Mouse (Mus musculus) heart, embryonic 10.5 days (tissue): ENCODE data around the gene Lrrtm4. TPM values are rescaled to one million over a fixed set of nuclear protein-coding genes. Genes with fewer than 3 reads are reported as not detected.

Experiments used
- DNase-seq: peaks from one replicate; pipeline ENCODE4 v3.0.0-alpha.2; 2017; ENCODE audit warnings: low spot score
- H3K27ac ChIP-seq: fragments of 300-500 bp; sonication (generic); 2 replicates; pipeline ENCODE4 v1.5.1; 2016; ENCODE audit warnings: mild to moderate bottlenecking
- H3K27me3 ChIP-seq: fragments of 300-500 bp; sonication (generic); 2 replicates; pipeline ENCODE4 v1.6.1; 2016; ENCODE audit warnings: mild to moderate bottlenecking; ENCODE audit not compliant: poor library complexity, insufficient read depth, severe bottlenecking
- H3K36me3 ChIP-seq: fragments of 300-500 bp; sonication (generic); 2 replicates; pipeline ENCODE4 v1.6.1; 2016; ENCODE audit warnings: mild to moderate bottlenecking, moderate library complexity
- H3K4me1 ChIP-seq: fragments of 300-500 bp; sonication (generic); 2 replicates; pipeline ENCODE4 v1.6.1; 2016; ENCODE audit warnings: mild to moderate bottlenecking
- H3K4me3 ChIP-seq: fragments of 300-500 bp; sonication (generic); 2 replicates; pipeline ENCODE4 v1.5.1; 2016; ENCODE audit warnings: mild to moderate bottlenecking, moderate library complexity
- H3K9me3 ChIP-seq: fragments of 300-500 bp; sonication (generic); 2 replicates; pipeline ENCODE4 v1.6.1; 2016; ENCODE audit warnings: mild to moderate bottlenecking, moderate library complexity
- WGBS: fragments of 180-500 bp; shearing (Covaris S2); methylation state at CpG from one replicate; pipeline ENCODE4 v1.1.7; 2016; 5-methylcytosine and 5-hydroxymethylcytosine counted together
- polyA plus RNA-seq: library from polyadenylated mRNA; unstranded; fragments of >200 nt; fragmentation: Nextera tagmentation; extraction: Ambion mirVana; gene quantifications from 2 replicates; pipeline ENCODE4 v1.2.1, GENCODE M21; 2016

The Lrrtm4 gene
- polyA plus RNA-seq, 1 experiment from 2014 or later, result 2.1 TPM

DNA sequence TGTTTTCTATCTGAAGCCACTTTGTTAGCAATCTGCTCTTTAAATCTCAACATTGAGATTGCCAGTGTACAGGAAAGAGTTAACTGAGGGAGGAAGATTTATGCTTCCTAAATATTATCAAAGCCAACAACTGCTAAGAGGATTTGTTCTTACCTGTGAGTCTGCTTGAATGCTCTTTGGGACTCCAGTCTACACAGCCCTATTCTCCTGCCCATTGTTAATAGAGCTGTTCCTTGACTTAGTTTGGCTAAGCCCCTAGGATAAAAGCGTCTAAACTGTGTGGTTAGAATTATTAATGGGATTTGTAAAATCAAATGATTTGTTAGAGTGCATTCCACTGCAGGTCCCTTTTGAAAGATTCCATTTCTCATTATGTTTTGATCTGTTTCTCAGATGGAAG is 168.1 kb downstream of the Lrrtm4 start:
- Histone ChIP-seq H3K4me3 (no peak overlapping the region), H3K4me1 (no peaks in the 10 kb centered on the region), H3K36me3 (no peaks in the 10 kb centered on the region), H3K9me3 (no peaks in the 10 kb centered on the region), H3K27me3 (no peaks in the 10 kb centered on the region), H3K27ac (no peak overlapping the region)
- 49% methylated on average over 1 of the region's 1 CpGs for WGBS
- DNase-seq, result no peak

- Histone ChIP-seq H3K9me3 (no peaks in the 10 kb centered on the region), H3K4me3 (no peak overlapping the region), H3K36me3 (no peaks in the 10 kb centered on the region), H3K4me1 (no peaks in the 10 kb centered on the region), H3K27me3 (no peaks in the 10 kb centered on the region), H3K27ac (no peak overlapping the region)
- WGBS, result 66% methylated on average over 2 of the region's 2 CpGs
- no peak for DNase-seq
Observed at GRCm38 (mm10) chr6:80209476-80209875, 190.8 kb downstream of the Lrrtm4 start.

- Histone ChIP-seq H3K9me3 (no peaks in the 10 kb centered on the region), H3K4me1 (no peaks in the 10 kb centered on the region), H3K36me3 (no peaks in the 10 kb centered on the region), H3K27ac (no peak overlapping the region), H3K4me3 (no peak overlapping the region), H3K27me3 (no peaks in the 10 kb centered on the region)
- no peak for DNase-seq
- 90% methylated on average over 5 of the region's 5 CpGs for WGBS
Observed at GRCm38 (mm10) chr6:80210281-80210680, 191.6 kb downstream of the Lrrtm4 start.

- H3K36me3 ChIP-seq, result no peaks in the 10 kb centered on the region
- no peaks in the 10 kb centered on the region for H3K4me1 ChIP-seq
- H3K4me3 ChIP-seq, result no peak overlapping the region
- DNase-seq, result no peak
- H3K9me3 ChIP-seq, result no peaks in the 10 kb centered on the region
- 88% methylated on average over 1 of the region's 1 CpGs for WGBS
- H3K27me3 ChIP-seq, result no peaks in the 10 kb centered on the region
- H3K27ac ChIP-seq, result no peak overlapping the region
Observed at GRCm38 (mm10) chr6:80261595-80261994, 242.9 kb downstream of the Lrrtm4 start.

DNA sequence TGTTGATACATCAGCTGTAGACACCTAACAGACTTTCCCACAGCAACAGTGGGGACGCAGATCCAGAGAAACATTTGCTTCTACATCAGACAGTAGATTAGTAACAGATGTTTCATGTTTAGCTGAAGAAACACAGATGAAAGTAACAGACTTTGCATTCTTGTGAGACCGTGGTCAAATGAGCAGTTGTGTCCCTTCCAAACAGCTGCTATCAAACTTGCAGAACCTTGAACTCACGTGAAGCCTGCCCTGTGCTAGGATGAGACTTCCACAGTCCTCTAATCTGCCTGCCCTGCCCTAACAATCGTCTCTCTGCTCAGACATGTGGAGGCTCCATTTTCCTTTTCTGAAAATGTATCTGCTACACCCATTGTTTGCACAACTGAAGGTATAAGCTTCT is 245.3 kb downstream of the Lrrtm4 start:
- H3K27me3 ChIP-seq, result no peaks in the 10 kb centered on the region
- DNase-seq, result no peak
- no peaks in the 10 kb centered on the region for H3K36me3 ChIP-seq
- 59% methylated on average over 4 of the region's 4 CpGs for WGBS
- no peak overlapping the region for H3K27ac ChIP-seq
- H3K9me3 ChIP-seq, result no peaks in the 10 kb centered on the region
- no peaks in the 10 kb centered on the region for H3K4me1 ChIP-seq
- H3K4me3 ChIP-seq, result no peak overlapping the region

- Histone ChIP-seq H3K4me1 (no peaks in the 10 kb centered on the region), H3K4me3 (no peak overlapping the region), H3K9me3 (no peaks in the 10 kb centered on the region), H3K36me3 (no peaks in the 10 kb centered on the region), H3K27me3 (no peaks in the 10 kb centered on the region), H3K27ac (no peak overlapping the region)
- DNase-seq, result no peak
Observed at GRCm38 (mm10) chr6:80264584-80264983, 245.9 kb downstream of the Lrrtm4 start.

GRCm38 (mm10) chr6:80265746-80266145 is 247.1 kb downstream of the Lrrtm4 start:
- Histone ChIP-seq H3K9me3 (no peaks in the 10 kb centered on the region), H3K27ac (no peak overlapping the region), H3K4me1 (no peaks in the 10 kb centered on the region), H3K4me3 (no peak overlapping the region), H3K36me3 (no peaks in the 10 kb centered on the region), H3K27me3 (no peaks in the 10 kb centered on the region)
- no peak for DNase-seq
- WGBS, result 59% methylated on average over 3 of the region's 3 CpGs

DNA sequence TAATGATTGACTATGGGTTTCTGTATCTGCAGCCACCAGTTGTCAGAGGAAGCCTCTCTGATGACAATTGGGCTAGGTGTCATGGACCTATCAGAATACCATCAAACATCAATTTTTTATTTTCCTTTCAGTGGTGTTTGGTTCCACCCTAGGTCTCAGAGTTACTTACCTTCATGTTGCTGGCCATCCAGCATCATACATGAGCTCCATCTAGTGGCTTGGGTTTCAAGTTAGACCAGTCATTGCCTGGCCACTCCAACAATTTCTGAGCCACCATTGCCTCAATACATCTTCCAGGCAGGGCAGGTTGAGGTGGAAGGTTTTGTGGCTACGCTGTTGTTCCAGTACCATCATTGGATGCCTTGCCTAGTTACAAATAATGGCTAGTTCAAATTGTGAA is 268.3 kb downstream of the Lrrtm4 start:
- no peak overlapping the region for H3K4me3 ChIP-seq
- DNase-seq, result no peak
- H3K27ac ChIP-seq, result no peak overlapping the region
- 93% methylated on average over 1 of the region's 1 CpGs for WGBS
- no peaks in the 10 kb centered on the region for H3K27me3 ChIP-seq
- no peaks in the 10 kb centered on the region for H3K4me1 ChIP-seq
- H3K9me3 ChIP-seq, result no peaks in the 10 kb centered on the region
- no peaks in the 10 kb centered on the region for H3K36me3 ChIP-seq

- Histone ChIP-seq H3K9me3 (no peaks in the 10 kb centered on the region), H3K27me3 (no peaks in the 10 kb centered on the region), H3K27ac (no peak overlapping the region), H3K36me3 (no peaks in the 10 kb centered on the region), H3K4me3 (no peak overlapping the region), H3K4me1 (no peaks in the 10 kb centered on the region)
- DNase-seq, result no peak
Observed at GRCm38 (mm10) chr6:80301871-80302270, 283.2 kb downstream of the Lrrtm4 start.

DNA sequence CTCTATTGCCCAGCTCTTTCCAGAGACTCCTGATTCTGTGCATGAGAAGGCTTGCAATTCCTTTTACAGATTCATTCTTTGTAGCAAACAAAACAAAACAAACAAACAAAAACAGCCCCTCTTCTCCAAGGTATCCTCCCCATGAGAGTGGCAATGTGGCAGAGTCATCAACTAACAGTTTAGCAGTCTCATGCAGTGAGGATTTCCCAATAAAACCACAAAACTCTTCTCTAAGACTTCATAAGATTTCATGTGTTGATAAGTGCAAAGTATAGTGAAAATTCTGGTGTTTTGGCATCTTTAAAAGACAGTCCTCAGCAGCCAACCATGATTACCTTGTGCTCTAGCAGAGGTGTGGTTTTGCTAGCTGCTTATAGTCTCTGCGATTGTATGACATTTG is 284.9 kb downstream of the Lrrtm4 start:
- 88% methylated on average over 1 of the region's 1 CpGs for WGBS
- DNase-seq, result no peak
- no peaks in the 10 kb centered on the region for H3K36me3 ChIP-seq
- H3K9me3 ChIP-seq, result no peaks in the 10 kb centered on the region
- H3K4me1 ChIP-seq, result no peaks in the 10 kb centered on the region
- H3K27ac ChIP-seq, result no peak overlapping the region
- H3K27me3 ChIP-seq, result no peaks in the 10 kb centered on the region
- no peak overlapping the region for H3K4me3 ChIP-seq

GRCm38 (mm10) chr6:80328391-80328790 is 309.7 kb downstream of the Lrrtm4 start:
- Histone ChIP-seq H3K9me3 (no peaks in the 10 kb centered on the region), H3K4me1 (no peaks in the 10 kb centered on the region), H3K4me3 (no peak overlapping the region), H3K36me3 (no peaks in the 10 kb centered on the region), H3K27ac (no peak overlapping the region), H3K27me3 (no peaks in the 10 kb centered on the region)
- WGBS, result 81% methylated on average over 3 of the region's 3 CpGs
- no peak for DNase-seq

DNA sequence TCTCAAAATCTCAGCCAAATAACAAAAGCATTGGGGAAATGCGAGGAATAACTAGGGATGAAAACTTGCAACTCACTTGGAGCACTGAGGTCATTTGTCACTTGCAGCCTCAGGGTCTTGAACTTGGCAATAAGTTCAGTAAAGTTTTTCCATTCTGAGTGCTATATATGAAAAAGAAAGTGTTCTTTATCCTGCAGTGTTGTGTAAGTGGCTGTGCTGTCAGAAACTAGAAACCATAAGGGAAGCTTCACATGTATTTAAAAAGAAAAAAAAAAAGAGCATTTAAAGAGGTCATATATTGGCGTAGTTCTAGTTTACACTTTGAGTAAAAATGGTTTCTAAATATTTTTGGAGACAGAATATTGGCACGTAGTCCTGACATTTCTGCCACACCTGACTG is 313.1 kb downstream of the Lrrtm4 start:
- H3K9me3 ChIP-seq, result no peaks in the 10 kb centered on the region
- H3K27me3 ChIP-seq, result no peaks in the 10 kb centered on the region
- WGBS, result 75% methylated on average over 3 of the region's 3 CpGs
- no peaks in the 10 kb centered on the region for H3K4me1 ChIP-seq
- H3K4me3 ChIP-seq, result no peak overlapping the region
- H3K27ac ChIP-seq, result no peak overlapping the region
- no peaks in the 10 kb centered on the region for H3K36me3 ChIP-seq
- no peak for DNase-seq

GRCm38 (mm10) chr6:80352307-80352706 is 333.6 kb downstream of the Lrrtm4 start:
- Histone ChIP-seq H3K9me3 (no peaks in the 10 kb centered on the region), H3K36me3 (no peaks in the 10 kb centered on the region), H3K4me1 (no peaks in the 10 kb centered on the region), H3K27ac (no peak overlapping the region), H3K27me3 (no peaks in the 10 kb centered on the region), H3K4me3 (no peak overlapping the region)
- WGBS, result 88% methylated on average over 1 of the region's 1 CpGs
- DNase-seq, result no peak

DNA sequence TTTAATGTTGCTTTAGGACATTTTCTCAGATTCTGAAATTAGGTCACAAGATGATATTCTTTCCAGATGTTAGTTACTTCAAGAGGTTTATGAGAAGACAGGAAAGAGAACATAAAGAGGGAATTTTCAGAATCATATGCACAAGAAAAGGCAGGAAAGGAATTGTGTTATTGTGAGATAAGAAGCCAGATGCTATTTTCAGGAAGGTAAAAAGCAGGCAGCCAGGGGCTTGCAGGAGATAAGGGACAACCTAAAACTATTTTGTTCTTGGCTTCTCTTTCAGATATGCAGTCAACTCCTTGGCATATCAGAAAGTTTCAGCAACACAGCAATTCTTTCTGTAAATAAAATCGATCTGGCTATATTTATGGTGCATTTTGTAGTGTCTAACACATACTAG is 338.4 kb downstream of the Lrrtm4 start:
- DNase-seq, result no peak
- no peaks in the 10 kb centered on the region for H3K36me3 ChIP-seq
- no peaks in the 10 kb centered on the region for H3K27me3 ChIP-seq
- no peak overlapping the region for H3K27ac ChIP-seq
- H3K4me1 ChIP-seq, result no peaks in the 10 kb centered on the region
- H3K4me3 ChIP-seq, result no peak overlapping the region
- no peaks in the 10 kb centered on the region for H3K9me3 ChIP-seq
- 30% methylated on average over 1 of the region's 1 CpGs for WGBS
